Mouse (Mus musculus) embryonic facial prominence, embryonic 11.5 days (tissue): ENCODE measurements around the gene Stk10. TPM values are rescaled to one million over a fixed set of nuclear protein-coding genes. Genes with fewer than 3 reads are reported as not detected.

Experiments used
- ATAC-seq: fragments of 200-750 bp; cut with Nextera tagmentation; replicated peaks from 2 replicates; pipeline ENCODE4 v1.8.0; 2017; ENCODE audit warnings: low read depth; ENCODE audit not compliant: insufficient number of reproducible peaks, low FRiP score, low TSS enrichment
- DNase-seq: peaks from one replicate; pipeline ENCODE4 v3.0.0-alpha.2; 2015; ENCODE audit warnings: low spot score
- H3K27ac ChIP-seq: fragments of 300-500 bp; sonication (generic); replicated peaks from 2 replicates; pipeline ENCODE4 v1.5.1; 2014; ENCODE audit warnings: mild to moderate bottlenecking, low read depth, low read length, control low read depth
- H3K27me3 ChIP-seq: fragments of 300-500 bp; sonication (generic); 2 replicates; pipeline ENCODE4 v1.6.1; 2014; ENCODE audit warnings: mild to moderate bottlenecking, low read length, moderate library complexity, mixed read lengths; ENCODE audit not compliant: control insufficient read depth, insufficient read depth
- H3K36me3 ChIP-seq: fragments of 300-500 bp; sonication (generic); replicated peaks from 2 replicates; pipeline ENCODE4 v1.6.1; 2014; ENCODE audit warnings: low read depth, mild to moderate bottlenecking, low read length, moderate library complexity, mixed read lengths; ENCODE audit not compliant: control insufficient read depth, insufficient read depth
- H3K4me1 ChIP-seq: fragments of 300-500 bp; sonication (generic); 2 replicates; pipeline ENCODE4 v1.6.1; 2014; ENCODE audit warnings: low read length, mixed read lengths; ENCODE audit not compliant: control insufficient read depth, insufficient read depth
- H3K4me2 ChIP-seq: fragments of 300-500 bp; sonication (generic); 2 replicates; pipeline ENCODE4 v1.6.1; 2014; ENCODE audit warnings: low read depth, mild to moderate bottlenecking, control low read depth, low read length, moderate library complexity
- H3K4me3 ChIP-seq: fragments of 300-500 bp; sonication (generic); 2 replicates; pipeline ENCODE4 v1.5.1; 2014; ENCODE audit warnings: low read depth, low read length, control low read depth
- H3K9ac ChIP-seq: fragments of 300-500 bp; sonication (generic); replicated peaks from 2 replicates; pipeline ENCODE4 v1.6.1; 2014; ENCODE audit warnings: mild to moderate bottlenecking, control low read depth, low read length
- H3K9me3 ChIP-seq: fragments of 300-500 bp; sonication (generic); replicated peaks from 2 replicates; pipeline ENCODE4 v1.6.1; 2016; ENCODE audit warnings: mild to moderate bottlenecking, low read length, inconsistent platforms, mixed read lengths; ENCODE audit not compliant: control insufficient read depth
- WGBS: fragments of 180-500 bp; shearing (Covaris S2); extraction: QIAGEN DNeasy Blood & Tissue Kit; methylation state at CpG from one replicate; pipeline ENCODE4 v1.1.7; 2014; 5-methylcytosine and 5-hydroxymethylcytosine counted together
- polyA plus RNA-seq: library from polyadenylated mRNA; unstranded; fragments of >200 nt; fragmentation: Nextera tagmentation; extraction: Ambion mirVana; gene quantifications from 2 replicates; pipeline ENCODE4 v1.2.1, GENCODE M21; 2014

Stk10 gene
- polyA plus RNA-seq, 1 experiment from 2014 or later: 1.4 TPM

GRCm38 (mm10) chr11:32585996-32586395 is 52.9 kb downstream of the Stk10 start:
- ATAC-seq (no peak), DNase-seq (no peak)
- no peak overlapping the region for H3K27ac ChIP-seq
- H3K4me2 ChIP-seq: no peak overlapping the region
- WGBS: 71% methylated on average over 6 of the region's 6 CpGs
- no peaks in the 10 kb centered on the region for H3K9me3 ChIP-seq
- H3K4me3 ChIP-seq: no peak overlapping the region
- H3K9ac ChIP-seq: no peak overlapping the region
- no peaks in the 10 kb centered on the region for H3K27me3 ChIP-seq
- H3K36me3 ChIP-seq: no peaks in the 10 kb centered on the region
- no peaks in the 10 kb centered on the region for H3K4me1 ChIP-seq

- Histone ChIP-seq H3K27ac (no peak overlapping the region), H3K27me3 (no peaks in the 10 kb centered on the region), H3K4me3 (no peak overlapping the region), H3K4me1 (no peaks in the 10 kb centered on the region), H3K9me3 (no peaks in the 10 kb centered on the region), H3K9ac (peak overlapping the region; percentile 26), H3K4me2 (no peak overlapping the region), H3K36me3 (no peaks in the 10 kb centered on the region)
- WGBS: 69% methylated on average over 17 of the region's 17 CpGs
- DNase-seq (no peak), ATAC-seq (0 out of 2 replicates have a peak, but pooled peaks have one; percentile 6)
Measured at GRCm38 (mm10) chr11:32587191-32588089, 54.3 kb downstream of the Stk10 start.

- no peak overlapping the region for H3K4me3 ChIP-seq
- ATAC-seq: peak; percentile 23
- H3K9ac ChIP-seq: peak overlapping the region; percentile 26
- no peaks in the 10 kb centered on the region for H3K27me3 ChIP-seq
- H3K27ac ChIP-seq: no peak overlapping the region
- H3K9me3 ChIP-seq: no peaks in the 10 kb centered on the region
- no peaks in the 10 kb centered on the region for H3K4me1 ChIP-seq
- no peaks in the 10 kb centered on the region for H3K36me3 ChIP-seq
- WGBS: 32% methylated on average over 15 of the region's 15 CpGs
- no peak overlapping the region for H3K4me2 ChIP-seq
- peak; percentile 87 for DNase-seq
Measured at GRCm38 (mm10) chr11:32588090-32588891, 55.2 kb downstream of the Stk10 start.

- WGBS: 78% methylated on average over 11 of the region's 11 CpGs
- Histone ChIP-seq H3K27me3 (no peaks in the 10 kb centered on the region), H3K36me3 (no peaks in the 10 kb centered on the region), H3K9ac (no peak overlapping the region), H3K4me1 (no peaks in the 10 kb centered on the region), H3K4me2 (no peak overlapping the region), H3K4me3 (no peak overlapping the region), H3K9me3 (no peaks in the 10 kb centered on the region), H3K27ac (no peak overlapping the region)
- no peak for DNase-seq
- 0 out of 2 replicates have a peak, but pooled peaks have one; percentile 46 for ATAC-seq
Measured at GRCm38 (mm10) chr11:32588892-32589172, 55.7 kb downstream of the Stk10 start.

DNA sequence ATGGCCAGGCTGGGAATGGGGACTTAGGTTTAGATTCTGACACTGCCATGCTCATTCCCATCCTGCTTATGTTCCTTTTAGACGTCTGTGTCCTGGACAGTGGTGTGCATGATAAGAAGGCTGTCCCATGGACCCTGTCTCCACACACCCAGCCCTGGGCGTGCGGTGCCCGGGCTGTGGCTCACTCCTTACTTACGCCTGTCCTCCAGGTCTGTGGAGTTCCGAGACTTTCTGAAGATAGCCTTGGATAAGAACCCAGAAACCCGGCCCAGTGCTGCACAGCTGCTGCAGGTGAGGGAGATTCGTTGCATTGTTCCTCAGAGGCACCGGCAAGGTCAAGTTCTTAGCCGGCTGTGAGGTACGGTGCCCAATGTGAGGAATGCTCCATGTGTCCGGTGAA is 56.1 kb downstream of the Stk10 start:
- Histone ChIP-seq H3K36me3 (no peaks in the 10 kb centered on the region), H3K27me3 (no peaks in the 10 kb centered on the region), H3K4me3 (no peak overlapping the region), H3K4me1 (no peaks in the 10 kb centered on the region), H3K4me2 (no peak overlapping the region), H3K9me3 (no peaks in the 10 kb centered on the region), H3K27ac (no peak overlapping the region), H3K9ac (no peak overlapping the region)
- ATAC-seq (no peak), DNase-seq (no peak)
- WGBS: 86% methylated on average over 12 of the region's 12 CpGs

DNA sequence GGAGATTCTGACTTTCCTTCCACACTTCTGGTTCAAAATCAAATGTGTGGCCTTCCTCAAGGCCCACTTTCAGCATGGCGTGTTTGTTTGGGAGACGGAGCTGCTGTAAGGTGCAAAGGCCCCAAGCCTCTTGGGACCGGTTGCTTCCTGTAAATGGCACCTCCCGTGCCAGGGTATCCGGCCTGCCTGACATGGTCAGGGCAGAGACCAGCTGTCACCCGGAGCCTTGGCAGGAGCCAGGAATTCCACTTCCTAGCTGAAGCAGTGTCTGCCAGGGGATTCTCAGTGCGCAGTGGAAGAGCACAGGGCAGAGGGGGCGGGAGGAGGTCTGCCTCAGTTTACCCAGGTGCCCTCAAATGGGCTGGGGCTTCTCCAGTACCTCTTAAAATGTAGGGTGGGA is 56.7 kb downstream of the Stk10 start:
- DNase-seq: no peak
- Histone ChIP-seq H3K9me3 (no peaks in the 10 kb centered on the region), H3K4me1 (no peaks in the 10 kb centered on the region), H3K4me2 (no peak overlapping the region), H3K27ac (no peak overlapping the region), H3K9ac (no peak overlapping the region), H3K36me3 (no peaks in the 10 kb centered on the region), H3K4me3 (no peak overlapping the region), H3K27me3 (no peaks in the 10 kb centered on the region)
- no peak for ATAC-seq
- WGBS: 85% methylated on average over 8 of the region's 8 CpGs

DNA sequence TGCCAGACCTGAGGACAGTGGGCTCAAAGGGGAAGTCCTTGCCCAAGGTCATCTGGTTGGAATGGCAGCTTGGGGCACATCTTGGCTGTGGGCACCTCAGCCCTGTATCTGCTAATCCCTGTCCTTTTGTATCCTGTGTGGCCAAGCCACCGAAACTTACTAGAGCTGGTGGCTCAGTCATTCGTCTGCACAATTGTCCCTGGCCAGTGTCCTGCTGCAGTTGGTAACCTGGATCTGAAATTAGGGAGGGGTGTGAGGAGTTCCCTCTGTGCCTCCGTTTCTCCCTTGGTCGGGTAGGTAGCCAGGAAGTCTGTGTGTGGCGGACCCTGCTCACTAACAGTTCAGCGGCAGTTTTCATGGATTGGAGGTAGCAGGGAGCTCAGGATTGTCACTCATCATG is 57.1 kb downstream of the Stk10 start:
- H3K9ac ChIP-seq: no peak overlapping the region
- no peaks in the 10 kb centered on the region for H3K36me3 ChIP-seq
- no peaks in the 10 kb centered on the region for H3K9me3 ChIP-seq
- H3K4me2 ChIP-seq: no peak overlapping the region
- WGBS: 86% methylated on average over 6 of the region's 6 CpGs
- DNase-seq: no peak
- H3K4me3 ChIP-seq: no peak overlapping the region
- no peak overlapping the region for H3K27ac ChIP-seq
- no peaks in the 10 kb centered on the region for H3K27me3 ChIP-seq
- ATAC-seq: no peak
- no peaks in the 10 kb centered on the region for H3K4me1 ChIP-seq
